Mouse (Mus musculus): ENCODE measurements around the gene Btg3.

GRCm38 (mm10) chr16:78319711-78320110 lies 57.3 kb downstream of the Btg3 start:
- TF ChIP-seq POLR2A (IDR thresholded peaks at IDR 0.05; ENCODE audit: low read depth, low read length) = no peak
- no peak for TF ChIP-seq CTCF (conservative IDR thresholded peaks at IDR 0.05; ENCODE audit: insufficient read depth, insufficient read length, low read depth, low read length)
